Mouse (Mus musculus) liver (tissue): ENCODE results near the gene Zbtb38.

Experiments
- DNase-seq: peaks from one replicate; pipeline ENCODE4 v3.0.0-alpha.2; 2020; ENCODE audit warnings: mixed read lengths

Gene Zbtb38

DNA sequence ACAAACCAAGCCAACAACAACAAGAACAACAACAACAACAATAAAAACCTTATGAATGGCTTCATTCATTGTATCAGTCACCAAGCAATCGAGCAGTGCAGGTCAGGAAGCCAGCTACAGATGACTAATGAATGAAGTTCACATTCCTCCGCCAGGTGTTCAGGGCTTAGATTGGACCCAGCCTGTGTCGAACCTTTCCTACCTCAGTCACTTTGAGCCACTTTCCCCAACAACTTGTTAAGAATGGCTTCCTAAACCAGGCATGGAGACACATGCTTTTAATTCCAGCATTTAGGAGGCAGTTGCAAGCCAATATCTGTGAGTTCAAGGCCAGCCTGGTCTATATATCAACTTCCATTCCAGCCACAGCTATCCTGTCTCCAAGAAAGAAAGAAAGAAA, 116.7 kb downstream of the Zbtb38 start:
- DNase-seq = no peak

DNA sequence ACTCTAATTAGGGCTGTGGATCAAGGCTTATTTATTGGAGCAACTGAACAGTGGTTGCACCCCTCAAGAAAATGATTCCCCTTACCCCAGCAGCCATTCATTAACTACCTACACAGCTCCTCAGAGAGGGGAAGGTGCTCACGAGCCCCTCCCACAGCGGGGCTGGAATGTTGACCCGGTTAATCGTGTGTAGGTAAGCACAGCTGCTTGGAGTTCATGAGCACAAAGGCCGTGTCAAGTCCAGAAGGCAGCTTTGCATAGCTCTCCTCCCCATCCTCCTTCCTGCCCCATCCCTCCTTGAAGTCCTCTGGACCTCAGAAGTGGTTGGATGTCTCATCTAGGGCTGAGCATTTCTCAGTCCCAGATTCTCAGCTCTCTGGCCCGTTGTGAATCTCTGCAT, 117.5 kb downstream of the Zbtb38 start:
- no peak for DNase-seq

DNA sequence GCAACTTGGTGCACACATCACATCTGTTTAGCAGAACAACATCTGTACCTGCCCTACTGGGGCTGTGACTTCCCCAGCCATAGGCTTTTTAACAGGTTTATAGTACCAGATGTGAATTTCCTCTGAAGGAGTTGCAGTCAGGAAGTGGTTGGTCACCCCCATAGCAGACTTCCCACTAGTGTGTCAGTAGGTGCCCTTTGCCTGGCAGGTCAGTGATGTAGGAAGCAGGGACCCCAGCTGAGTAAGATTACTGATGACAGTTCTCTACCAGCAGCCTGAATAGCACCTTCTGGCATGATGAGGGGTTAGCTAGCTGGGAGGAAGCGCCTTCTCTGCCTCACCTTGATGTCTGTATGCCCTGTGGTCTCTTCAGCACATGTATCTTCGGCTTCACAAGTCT, 118.9 kb downstream of the Zbtb38 start:
- DNase-seq = no peak
